Mouse (Mus musculus) brain, adult 2 months (tissue): ENCODE measurements around the gene Bak1.

Experiments
- DNase-seq: peaks from one replicate; pipeline ENCODE4 v3.0.0; 2011; ENCODE audit warnings: low read depth, low spot score

Bak1 gene

GRCm38 (mm10) chr17:27021736-27022135, 7.1 kb downstream of the Bak1 start:
- no peak for DNase-seq

GRCm38 (mm10) chr17:27021076-27021475, 7.7 kb downstream of the Bak1 start:
- peak; percentile 88 for DNase-seq

GRCm38 (mm10) chr17:27018555-27019196, 10.1 kb downstream of the Bak1 start:
- DNase-seq = peak; percentile 69

GRCm38 (mm10) chr17:27017564-27018499, 11.0 kb downstream of the Bak1 start:
- DNase-seq = peak; percentile 90

- DNase-seq = peak; percentile 92
Observed at GRCm38 (mm10) chr17:27012909-27013308, 15.9 kb downstream of the Bak1 start.

GRCm38 (mm10) chr17:27011998-27012672, 16.7 kb downstream of the Bak1 start:
- DNase-seq = peak; percentile 67

GRCm38 (mm10) chr17:27011167-27011566, 17.6 kb downstream of the Bak1 start:
- DNase-seq = peak; percentile 82

GRCm38 (mm10) chr17:27008277-27008676, 20.5 kb downstream of the Bak1 start:
- no peak for DNase-seq

- peak; percentile 57 for DNase-seq
Observed at GRCm38 (mm10) chr17:27005644-27006043, 23.2 kb downstream of the Bak1 start.

- no peak for DNase-seq
Observed at GRCm38 (mm10) chr17:27004903-27005485, 23.8 kb downstream of the Bak1 start.

GRCm38 (mm10) chr17:27004431-27004830, 24.4 kb downstream of the Bak1 start:
- peak; percentile 29 for DNase-seq

- peak; percentile 23 for DNase-seq
Observed at GRCm38 (mm10) chr17:27001889-27002288, 26.9 kb downstream of the Bak1 start.

- no peak for DNase-seq
Observed at GRCm38 (mm10) chr17:27001151-27001550, 27.7 kb downstream of the Bak1 start.

- DNase-seq = peak; percentile 79
Observed at GRCm38 (mm10) chr17:26999996-27000395, 28.8 kb downstream of the Bak1 start.

- no peak for DNase-seq
Observed at GRCm38 (mm10) chr17:26998283-26998682, 30.5 kb downstream of the Bak1 start.

GRCm38 (mm10) chr17:26997661-26998060, 31.1 kb downstream of the Bak1 start:
- no peak for DNase-seq

GRCm38 (mm10) chr17:26995562-26995961, 33.2 kb downstream of the Bak1 start:
- DNase-seq = peak; percentile 23

- DNase-seq = no peak
Observed at GRCm38 (mm10) chr17:26995006-26995405, 33.8 kb downstream of the Bak1 start.

- DNase-seq = peak; percentile 23
Observed at GRCm38 (mm10) chr17:26994410-26994809, 34.4 kb downstream of the Bak1 start.

- DNase-seq = no peak
Observed at GRCm38 (mm10) chr17:26990521-26990920, 38.3 kb downstream of the Bak1 start.

- DNase-seq = no peak
Observed at GRCm38 (mm10) chr17:26985503-26986179, 43.2 kb downstream of the Bak1 start.
